Mouse (Mus musculus) embryonic facial prominence, embryonic 15.5 days (tissue): ENCODE results near the gene Akr1b3. TPM values are rescaled to one million over a fixed set of nuclear protein-coding genes. Genes with fewer than 3 reads are reported as not detected.
"Not testable (repeated sequence)": the region's sequence is repeated elsewhere in the genome, so short reads cannot be mapped to it uniquely, and the experiment has no call there.

Source experiments
- ATAC-seq: fragments of 200-750 bp; cut with Nextera tagmentation; 2 replicates; pipeline ENCODE4 v1.8.0; 2017; ENCODE audit warnings: low read depth, moderate TSS enrichment; ENCODE audit not compliant: insufficient number of reproducible peaks, low FRiP score, low TSS enrichment
- H3K27ac ChIP-seq: fragments of 300-500 bp; sonication (generic); replicated peaks from 2 replicates; pipeline ENCODE4 v1.5.1; 2015; ENCODE audit warnings: mild to moderate bottlenecking, inconsistent platforms
- H3K27me3 ChIP-seq: fragments of 300-500 bp; sonication (generic); 2 replicates; pipeline ENCODE4 v1.6.1; 2015; ENCODE audit warnings: inconsistent platforms
- H3K36me3 ChIP-seq: fragments of 300-500 bp; sonication (generic); 2 replicates; pipeline ENCODE4 v1.6.1; 2015; ENCODE audit warnings: mild to moderate bottlenecking, inconsistent platforms
- H3K4me1 ChIP-seq: fragments of 300-500 bp; sonication (generic); 2 replicates; pipeline ENCODE4 v1.6.1; 2015; ENCODE audit warnings: inconsistent platforms
- H3K4me2 ChIP-seq: fragments of 300-500 bp; sonication (generic); replicated peaks from 2 replicates; pipeline ENCODE4 v1.6.1; 2015; ENCODE audit warnings: mild to moderate bottlenecking, inconsistent platforms
- H3K4me3 ChIP-seq: fragments of 300-500 bp; sonication (generic); replicated peaks from 2 replicates; pipeline ENCODE4 v1.5.1; 2015; ENCODE audit warnings: mild to moderate bottlenecking, inconsistent platforms
- H3K9ac ChIP-seq: fragments of 300-500 bp; sonication (generic); 2 replicates; pipeline ENCODE4 v1.6.1; 2015; ENCODE audit warnings: inconsistent platforms
- H3K9me3 ChIP-seq: fragments of 300-500 bp; sonication (generic); replicated peaks from 2 replicates; pipeline ENCODE4 v1.6.1; 2016; ENCODE audit warnings: inconsistent platforms
- WGBS: fragments of 180-500 bp; shearing (Covaris S2); methylation state at CpG from one replicate; pipeline ENCODE4 v1.1.7; 2015; 5-methylcytosine and 5-hydroxymethylcytosine counted together
- polyA plus RNA-seq: library from polyadenylated mRNA; unstranded; fragments of >200 nt; fragmentation: Nextera tagmentation; extraction: Ambion mirVana; gene quantifications from 2 replicates; pipeline ENCODE4 v1.2.1, GENCODE M21; 2015

The Akr1b3 gene
- 147 and 156 TPM in 2 replicates for polyA plus RNA-seq

DNA sequence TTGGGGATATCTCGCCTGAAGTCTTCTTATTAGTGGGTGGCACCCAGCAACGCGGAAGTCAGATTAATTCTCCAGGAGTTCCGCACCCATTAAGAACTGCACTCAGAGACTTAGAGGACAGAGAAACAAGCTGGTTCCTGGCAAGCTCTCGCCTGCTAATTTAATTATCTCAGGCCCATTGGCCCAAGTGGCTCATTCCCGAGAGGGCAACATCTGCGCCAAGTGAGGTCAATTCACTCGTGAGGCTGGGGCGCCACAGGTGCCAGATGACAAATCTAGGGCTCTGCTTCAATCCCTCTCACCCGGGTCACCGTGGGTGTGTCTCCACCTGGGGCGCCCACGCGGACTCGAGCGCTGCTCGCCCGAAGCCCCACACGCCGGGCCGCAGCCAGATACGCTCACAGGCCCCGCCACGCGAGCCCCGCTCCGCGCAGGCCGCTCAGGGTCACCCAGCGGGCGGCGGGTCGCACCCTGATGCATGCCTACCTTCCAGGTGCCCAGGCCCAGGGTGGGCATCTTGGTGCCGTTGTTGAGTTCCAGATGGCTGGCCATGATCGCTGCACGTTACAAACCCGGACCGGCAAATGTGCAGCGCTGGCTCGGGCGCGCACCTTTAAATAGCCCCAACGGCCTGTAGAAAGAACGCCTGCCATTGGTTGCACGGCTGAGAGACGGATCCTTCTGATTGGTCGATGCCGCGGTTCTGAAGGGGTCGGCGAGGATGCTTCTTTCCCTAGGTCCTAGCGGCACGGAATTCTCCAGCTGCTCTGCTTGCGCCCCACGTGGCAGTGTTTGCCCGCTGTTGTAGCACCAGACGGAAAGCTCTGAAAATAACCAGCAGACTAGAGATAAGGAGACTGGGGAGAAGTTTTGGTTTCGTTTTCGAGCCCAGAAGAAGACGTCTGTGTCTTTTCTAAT lies at the start of gene Akr1b3:
Gene Akr1b3, minus strand, starts transcription at position 625 of the 918 bp plus-strand sequence.
- no peaks in the 10 kb centered on the region for H3K36me3 ChIP-seq
- peak; percentile 98 for ATAC-seq
- WGBS: 1% methylated on average over 60 of the region's 60 CpGs
- no peaks in the 10 kb centered on the region for H3K27me3 ChIP-seq
- peak within 1 kb of the TSS; percentile 66 for H3K9ac ChIP-seq
- H3K4me1 ChIP-seq: peaks cover 20% of the 10 kb centered on the region
- peak within 1 kb of the TSS; percentile 73 for H3K4me3 ChIP-seq
- H3K4me2 ChIP-seq: peak within 1 kb of the TSS; percentile 86
- H3K27ac ChIP-seq: no peak within 1 kb of the TSS
- H3K9me3 ChIP-seq: no peaks in the 10 kb centered on the region

DNA sequence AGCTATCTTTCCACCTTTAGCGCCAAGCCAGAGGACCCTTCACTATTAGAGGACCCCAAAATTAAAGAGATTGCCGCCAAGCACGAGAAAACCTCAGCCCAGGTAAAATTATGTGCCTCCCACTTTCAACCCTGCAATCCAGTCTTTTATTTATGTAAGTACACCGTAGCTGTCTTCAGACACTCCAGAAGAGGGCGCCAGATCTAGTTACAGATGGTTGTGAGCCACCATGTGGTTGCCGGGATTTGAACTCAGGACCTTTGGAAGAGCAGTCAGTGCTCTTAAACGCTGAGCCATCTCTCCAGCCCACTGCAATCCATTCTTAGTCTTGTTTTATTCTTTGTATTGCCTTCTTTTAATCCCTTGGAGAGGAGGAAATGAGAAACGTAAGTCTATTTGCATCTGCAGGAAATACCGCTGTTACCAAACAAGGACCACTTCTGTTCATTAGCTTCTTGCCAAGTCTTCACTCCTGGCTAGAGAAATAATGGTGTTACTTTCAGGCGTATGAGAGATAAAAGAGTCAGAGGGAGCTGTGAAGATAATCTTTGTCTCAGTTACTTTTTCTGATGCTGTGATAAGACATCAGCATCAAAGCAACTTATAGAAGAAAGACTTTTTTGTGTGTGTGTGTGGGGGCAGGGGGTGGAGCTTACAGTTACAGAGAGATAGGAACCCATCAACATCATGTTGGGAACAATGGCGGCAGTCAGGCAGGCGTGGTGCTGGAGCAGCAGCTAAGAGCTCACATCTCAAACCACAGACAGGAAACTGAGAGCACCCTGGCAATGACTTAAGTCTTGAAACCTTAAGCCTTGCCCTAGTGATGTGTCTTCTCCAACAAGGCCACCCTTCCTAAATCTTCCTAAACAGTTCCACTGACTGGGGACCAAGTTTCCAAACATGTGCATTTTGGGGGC lies 47.2 kb upstream of the Akr1b3 start:
- no peaks in the 10 kb centered on the region for H3K9me3 ChIP-seq
- H3K9ac ChIP-seq: no peak overlapping the region
- no peaks in the 10 kb centered on the region for H3K4me1 ChIP-seq
- H3K4me2 ChIP-seq: no peak overlapping the region
- 80% methylated on average over 12 of the region's 12 CpGs for WGBS
- H3K27me3 ChIP-seq: no peaks in the 10 kb centered on the region
- no peak for ATAC-seq
- no peak overlapping the region for H3K27ac ChIP-seq
- no peaks in the 10 kb centered on the region for H3K36me3 ChIP-seq
- no peak overlapping the region for H3K4me3 ChIP-seq

DNA sequence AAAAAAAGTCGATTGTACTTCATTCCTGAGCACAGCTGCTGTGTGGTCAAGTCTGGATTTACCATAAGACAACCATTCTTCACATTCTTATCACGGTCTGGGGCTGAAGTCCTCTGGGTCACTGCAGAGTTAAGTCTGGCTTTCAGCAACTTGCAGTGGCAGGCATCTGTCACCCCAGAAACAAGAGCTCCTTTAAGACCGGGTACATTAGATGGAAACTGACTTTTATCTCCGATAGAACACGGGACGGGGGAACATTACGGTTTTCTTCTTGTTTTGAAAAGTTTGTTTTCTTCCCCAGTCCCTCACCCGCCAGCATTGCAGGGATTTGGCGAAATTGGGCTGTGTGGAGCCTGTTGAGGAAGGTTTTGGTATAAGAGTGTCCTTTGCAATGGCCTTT lies 38.6 kb upstream of the Akr1b3 start:
- Histone ChIP-seq H3K4me1 (peaks cover 13% of the 10 kb centered on the region), H3K9me3 (no peaks in the 10 kb centered on the region), H3K36me3 (no peaks in the 10 kb centered on the region), H3K4me3 (no peak overlapping the region), H3K27ac (no peak overlapping the region), H3K4me2 (no peak overlapping the region), H3K27me3 (no peaks in the 10 kb centered on the region), H3K9ac (no peak overlapping the region)
- no peak for ATAC-seq
- whole genome bisulfite sequencing: 78% methylated on average over 9 of the region's 9 CpGs

DNA sequence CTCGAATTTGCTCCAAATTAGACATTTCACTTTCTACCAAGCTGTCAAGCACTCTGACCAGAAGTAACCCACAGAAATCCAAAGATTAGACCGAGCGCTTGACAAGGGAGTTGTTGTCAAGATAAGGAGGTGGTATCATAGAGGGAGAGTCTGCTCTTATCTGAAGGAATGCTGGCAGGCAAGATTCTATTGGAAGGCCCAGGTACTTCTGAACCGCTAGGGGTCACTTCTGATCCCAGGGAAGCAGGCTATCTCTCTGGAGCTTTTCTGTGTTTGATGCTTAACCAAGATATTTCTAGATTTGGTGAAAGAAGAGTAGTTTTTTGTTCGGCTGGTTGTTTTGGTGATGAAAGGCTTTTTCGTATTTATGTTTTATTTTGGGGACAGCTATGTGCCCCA lies 38.1 kb upstream of the Akr1b3 start:
- H3K36me3 ChIP-seq: no peaks in the 10 kb centered on the region
- H3K4me2 ChIP-seq: no peak overlapping the region
- H3K9ac ChIP-seq: no peak overlapping the region
- H3K27ac ChIP-seq: no peak overlapping the region
- 69% methylated on average over 6 of the region's 6 CpGs for WGBS
- H3K9me3 ChIP-seq: no peaks in the 10 kb centered on the region
- no peaks in the 10 kb centered on the region for H3K27me3 ChIP-seq
- ATAC-seq: no peak
- peaks cover 13% of the 10 kb centered on the region for H3K4me1 ChIP-seq
- no peak overlapping the region for H3K4me3 ChIP-seq

DNA sequence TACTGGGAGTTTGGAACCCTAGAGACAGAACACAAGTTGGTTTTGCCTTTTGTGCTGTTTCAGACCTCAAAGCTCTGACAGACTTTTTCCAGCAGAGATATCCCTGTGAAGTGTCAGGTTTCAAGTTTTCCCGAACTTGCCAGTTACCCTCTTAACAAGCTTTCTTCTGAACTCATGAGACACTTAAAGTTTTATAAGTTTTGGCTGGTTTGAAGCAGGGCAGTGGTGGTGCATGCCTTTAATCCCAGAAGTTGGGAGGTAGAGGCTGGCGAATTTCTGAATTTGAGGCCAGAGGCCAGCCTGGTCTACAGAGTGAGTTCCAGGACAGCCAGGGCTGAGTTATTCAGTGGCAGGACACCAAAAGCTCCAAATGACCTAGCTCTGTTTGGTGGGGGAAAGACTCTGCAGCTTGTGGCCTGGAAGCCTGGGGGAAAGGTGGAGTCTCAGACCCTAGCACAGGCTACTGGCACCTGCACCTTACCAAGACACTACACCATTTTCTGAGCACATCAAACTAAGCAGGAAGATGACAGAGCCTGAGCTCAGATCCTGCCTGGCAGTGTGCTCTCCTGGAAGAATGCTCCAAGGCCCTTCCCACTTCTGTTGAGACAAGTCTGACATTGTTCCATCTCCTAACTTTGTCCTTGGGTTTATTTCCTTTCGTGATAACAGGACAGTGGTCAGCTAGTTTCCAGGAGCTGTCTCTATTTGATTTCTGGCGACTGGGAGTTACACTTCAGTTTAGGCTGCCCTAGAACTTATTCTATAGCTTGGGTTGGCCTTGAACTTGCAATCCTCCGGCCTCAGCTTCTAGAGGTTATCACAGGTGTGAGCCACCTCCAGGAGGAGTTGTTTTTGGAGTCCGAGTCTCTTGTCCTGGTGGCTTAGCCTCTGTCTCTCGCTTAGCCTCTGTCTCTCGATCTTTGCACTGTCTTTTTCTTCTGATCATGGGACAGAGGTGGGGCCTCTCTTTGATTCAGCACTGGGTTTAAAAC lies 37.4 kb upstream of the Akr1b3 start:
- Histone ChIP-seq H3K4me3 (peak overlapping the region; percentile 31), H3K9ac (no peak overlapping the region), H3K27ac (0 out of 2 replicates have a peak overlapping the region, but pooled peaks have one; percentile 58), H3K4me1 (peaks cover 13% of the 10 kb centered on the region), H3K36me3 (no peaks in the 10 kb centered on the region), H3K27me3 (no peaks in the 10 kb centered on the region), H3K4me2 (peak overlapping the region; percentile 49), H3K9me3 (no peaks in the 10 kb centered on the region)
- no peak for ATAC-seq
- WGBS: 71% methylated on average over 8 of the region's 8 CpGs

DNA sequence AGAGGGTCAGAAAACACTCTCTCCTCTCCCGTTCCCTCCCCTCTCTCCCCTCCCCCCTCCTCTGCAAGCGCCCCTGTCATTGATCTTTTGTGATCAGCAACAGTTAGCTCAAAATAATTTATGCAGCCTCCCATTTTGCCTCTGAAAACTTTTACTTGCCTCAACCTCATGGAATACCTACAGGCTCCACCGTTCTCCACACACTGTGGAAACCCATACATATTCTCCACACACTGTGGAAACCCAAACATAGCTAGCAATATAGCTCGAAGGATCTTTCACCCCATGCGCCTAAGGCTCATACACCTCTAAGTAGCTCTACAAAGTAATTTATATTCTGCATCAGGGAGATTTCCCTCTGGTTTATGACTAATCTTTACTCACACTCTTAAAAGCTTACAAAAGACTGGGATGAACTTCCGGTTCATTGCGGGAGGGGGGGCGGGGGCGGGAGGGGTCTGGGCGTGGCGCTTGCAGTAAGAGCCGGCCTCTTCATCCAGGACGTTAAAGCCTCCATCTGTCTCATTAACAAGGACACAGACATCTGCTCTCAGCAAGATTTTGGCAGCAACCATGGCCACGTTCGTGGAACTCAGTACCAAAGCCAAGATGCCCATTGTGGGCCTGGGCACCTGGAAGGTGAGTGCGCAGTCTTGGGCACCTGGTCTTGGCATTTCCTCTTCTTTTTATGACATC lies 36.5 kb upstream of the Akr1b3 start, which contains the start of gene Akr1b8:
Gene Akr1b8, plus strand, starts transcription at position 462 of the 696 bp plus-strand sequence.
- WGBS: 13% methylated on average over 16 of the region's 16 CpGs
- no peaks in the 10 kb centered on the region for H3K36me3 ChIP-seq
- no peak within 1 kb of the TSS for H3K9ac ChIP-seq
- peaks cover 13% of the 10 kb centered on the region for H3K4me1 ChIP-seq
- 0 out of 2 replicates have a peak within 1 kb of the TSS, but pooled peaks have one; percentile 58 for H3K27ac ChIP-seq
- no peak for ATAC-seq
- no peaks in the 10 kb centered on the region for H3K9me3 ChIP-seq
- no peaks in the 10 kb centered on the region for H3K27me3 ChIP-seq
- peak within 1 kb of the TSS; percentile 31 for H3K4me3 ChIP-seq
- peak within 1 kb of the TSS; percentile 49 for H3K4me2 ChIP-seq

DNA sequence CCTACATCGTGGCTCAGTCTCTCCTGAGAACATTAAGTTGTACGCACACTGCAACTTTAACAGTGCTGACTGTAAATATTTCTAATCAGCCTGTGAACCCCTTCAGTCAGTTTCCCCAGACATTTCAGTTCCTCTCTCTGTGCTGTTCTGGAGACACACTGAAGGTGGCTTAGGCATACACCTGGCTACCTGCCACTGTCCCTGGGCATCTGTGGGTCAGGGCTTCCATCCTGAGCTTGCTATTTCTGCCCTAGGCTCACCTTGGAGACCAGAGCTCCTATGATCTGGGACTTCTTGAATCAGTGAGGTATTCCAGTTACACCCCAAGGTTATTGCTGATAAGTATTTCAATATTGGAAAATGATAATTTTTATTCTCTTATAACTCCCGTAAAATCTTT lies 35.1 kb upstream of the Akr1b3 start:
- 84% methylated on average over 3 of the region's 3 CpGs for WGBS
- H3K9me3 ChIP-seq: no peaks in the 10 kb centered on the region
- H3K36me3 ChIP-seq: no peaks in the 10 kb centered on the region
- H3K4me1 ChIP-seq: peaks cover 13% of the 10 kb centered on the region
- no peak overlapping the region for H3K27ac ChIP-seq
- H3K9ac ChIP-seq: no peak overlapping the region
- no peak overlapping the region for H3K4me3 ChIP-seq
- H3K27me3 ChIP-seq: no peaks in the 10 kb centered on the region
- ATAC-seq: no peak
- H3K4me2 ChIP-seq: no peak overlapping the region

DNA sequence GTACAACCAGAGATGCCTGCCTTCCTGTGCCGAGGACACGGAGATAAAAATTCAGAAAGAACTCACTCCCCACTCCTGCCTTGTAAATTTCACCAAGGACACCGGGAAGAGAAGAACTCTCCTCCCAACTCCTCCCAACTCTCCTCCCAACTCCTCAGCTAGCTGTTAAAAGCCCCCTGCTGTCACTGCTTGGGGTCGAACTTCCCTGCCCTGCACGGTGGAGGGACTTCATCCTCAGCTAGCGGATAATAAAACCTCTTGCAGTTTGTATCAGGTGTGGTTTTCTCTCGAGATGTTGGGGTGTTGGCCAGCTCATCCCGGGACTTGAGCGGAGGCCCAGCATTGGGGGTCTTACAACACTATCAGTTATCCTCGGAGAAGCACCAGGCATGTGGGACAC lies 34.2 kb upstream of the Akr1b3 start:
- H3K4me2 ChIP-seq, H3K36me3 ChIP-seq, ATAC-seq, H3K9ac ChIP-seq, H3K4me3 ChIP-seq, H3K27me3 ChIP-seq, H3K27ac ChIP-seq, H3K9me3 ChIP-seq: not testable (repeated sequence)
- WGBS: 47% methylated on average over 10 of the region's 10 CpGs
- H3K4me1 ChIP-seq: peaks cover 13% of the 10 kb centered on the region

DNA sequence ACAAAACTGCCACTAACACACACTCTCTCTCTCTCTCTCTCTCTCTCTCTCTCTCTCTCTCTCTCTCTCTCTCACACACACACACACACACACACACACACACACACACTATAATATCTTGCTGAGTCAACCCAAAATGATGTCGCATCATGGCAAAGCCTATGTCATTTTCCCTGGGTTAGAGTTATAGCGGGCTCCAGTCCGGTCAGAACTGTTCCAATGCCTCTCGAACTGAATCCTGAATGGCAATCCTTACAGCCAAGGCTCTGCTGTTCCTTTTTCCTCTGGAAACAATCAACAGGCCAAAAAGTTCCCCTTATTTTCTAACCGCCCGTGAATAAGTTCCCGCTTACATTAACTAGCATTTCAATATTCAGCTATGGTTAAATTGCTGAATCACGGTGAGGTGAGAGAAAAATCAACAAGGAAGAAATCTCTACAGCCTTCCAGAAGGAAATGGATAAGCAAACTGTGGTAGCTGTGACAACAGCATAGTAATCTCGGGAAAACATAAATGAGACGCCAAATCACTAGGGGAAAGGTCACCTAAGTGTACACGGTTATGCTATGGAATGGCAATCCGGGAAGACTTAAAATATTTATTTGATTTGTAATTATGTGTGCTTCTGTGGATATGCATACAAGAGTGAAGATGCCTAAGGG lies 32.9 kb upstream of the Akr1b3 start:
- no peak for ATAC-seq
- WGBS: 70% methylated on average over 12 of the region's 12 CpGs

More for the DNA sequence above, 32.9 kb upstream of the Akr1b3 start:
- no peaks in the 10 kb centered on the region for H3K9me3 ChIP-seq
- no peak overlapping the region for H3K4me3 ChIP-seq
- H3K4me2 ChIP-seq: no peak overlapping the region
- no peak overlapping the region for H3K27ac ChIP-seq
- no peaks in the 10 kb centered on the region for H3K27me3 ChIP-seq
- H3K36me3 ChIP-seq: no peaks in the 10 kb centered on the region
- H3K9ac ChIP-seq: no peak overlapping the region
- H3K4me1 ChIP-seq: peaks cover 13% of the 10 kb centered on the region
